Mouse (Mus musculus) neural tube, embryonic 13.5 days (tissue): ENCODE results near the gene Rhob. TPM values are rescaled to one million over a fixed set of nuclear protein-coding genes. Genes with fewer than 3 reads are reported as not detected.

ENCODE experiments used
- ATAC-seq: fragments of 200-750 bp; cut with Nextera tagmentation; 2 replicates; pipeline ENCODE4 v1.8.0; 2017; ENCODE audit warnings: low read depth, mild to moderate bottlenecking, moderate TSS enrichment, moderate library complexity
- H3K27ac ChIP-seq: fragments of 300-500 bp; sonication (generic); replicated peaks from 2 replicates; pipeline ENCODE4 v1.5.1; 2015; ENCODE audit warnings: moderate library complexity, mild to moderate bottlenecking, inconsistent platforms
- H3K27me3 ChIP-seq: fragments of 300-500 bp; sonication (generic); 2 replicates; pipeline ENCODE4 v1.6.1; 2015; ENCODE audit warnings: mild to moderate bottlenecking, inconsistent platforms
- H3K36me3 ChIP-seq: fragments of 300-500 bp; sonication (generic); 2 replicates; pipeline ENCODE4 v1.6.1; 2015; ENCODE audit warnings: mild to moderate bottlenecking, inconsistent platforms
- H3K4me1 ChIP-seq: fragments of 300-500 bp; sonication (generic); replicated peaks from 2 replicates; pipeline ENCODE4 v1.6.1; 2015; ENCODE audit warnings: inconsistent platforms
- H3K4me2 ChIP-seq: fragments of 300-500 bp; sonication (generic); 2 replicates; pipeline ENCODE4 v1.6.1; 2015; ENCODE audit warnings: inconsistent platforms, mild to moderate bottlenecking, moderate library complexity
- H3K4me3 ChIP-seq: fragments of 300-500 bp; sonication (generic); 2 replicates; pipeline ENCODE4 v1.5.1; 2015; ENCODE audit warnings: mild to moderate bottlenecking, inconsistent platforms
- H3K9ac ChIP-seq: fragments of 300-500 bp; sonication (generic); 2 replicates; pipeline ENCODE4 v1.6.1; 2015; ENCODE audit warnings: moderate library complexity, mild to moderate bottlenecking, inconsistent platforms
- H3K9me3 ChIP-seq: fragments of 300-500 bp; sonication (generic); 2 replicates; pipeline ENCODE4 v1.6.1; 2016; ENCODE audit warnings: inconsistent platforms
- WGBS: fragments of 180-500 bp; shearing (Covaris S2); methylation state at CpG from one replicate; pipeline ENCODE4 v1.1.7; 2015; 5-methylcytosine and 5-hydroxymethylcytosine counted together
- polyA plus RNA-seq: library from polyadenylated mRNA; unstranded; fragments of >200 nt; fragmentation: Nextera tagmentation; extraction: Ambion mirVana; gene quantifications from 2 replicates; pipeline ENCODE4 v1.2.1, GENCODE M21; 2015

Rhob gene
- 80.6 and 81.1 TPM in 2 replicates for polyA plus RNA-seq

DNA sequence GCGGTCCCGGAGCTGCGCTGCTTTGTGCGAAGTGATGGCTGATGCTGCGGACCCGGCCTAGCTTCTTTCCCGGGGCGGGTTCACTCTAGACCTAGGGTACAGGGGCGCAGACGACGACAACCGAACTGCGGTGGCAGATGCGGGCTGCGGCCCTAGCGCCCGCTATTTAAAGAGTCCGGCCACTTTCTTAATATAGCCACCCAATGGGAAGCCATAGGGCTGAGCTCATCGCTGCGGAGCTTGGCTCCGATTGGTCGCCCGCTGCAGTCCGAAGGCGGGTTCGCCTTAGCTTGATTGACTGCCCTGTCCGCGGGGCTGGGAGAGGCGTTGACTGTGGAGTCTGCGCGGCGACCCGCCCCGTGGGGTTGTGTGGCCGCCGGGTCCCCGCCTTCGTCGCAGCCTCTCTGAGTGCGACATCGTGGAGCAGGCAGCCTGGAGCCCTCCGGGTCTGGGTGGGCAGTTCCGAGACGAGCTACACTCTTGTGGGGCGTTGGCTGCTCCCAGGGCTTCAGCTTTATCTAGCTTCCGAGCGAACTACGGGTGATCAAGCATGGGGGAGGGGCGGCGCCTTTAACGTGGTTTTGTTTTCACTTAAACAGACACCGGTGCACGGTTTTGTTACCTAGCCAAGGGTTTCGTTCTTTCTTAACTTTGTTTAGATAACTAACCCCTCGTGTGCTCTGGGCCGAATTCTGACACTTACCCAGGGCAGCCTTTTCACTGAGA lies at the start of gene Rhob:
TSS of gene Rhob (minus strand) at position 139 of the 726 bp plus-strand sequence.
- Histone ChIP-seq H3K9me3 (no peaks in the 10 kb centered on the region), H3K4me3 (peak within 1 kb of the TSS; percentile 58), H3K36me3 (no peaks in the 10 kb centered on the region), H3K9ac (peak within 1 kb of the TSS; percentile 99), H3K27ac (peak within 1 kb of the TSS; percentile 100), H3K27me3 (no peaks in the 10 kb centered on the region), H3K4me2 (peak within 1 kb of the TSS; percentile 83), H3K4me1 (peaks cover 40% of the 10 kb centered on the region)
- peak; percentile 98 for ATAC-seq
- WGBS: under 1% methylated on average over 56 of the region's 56 CpGs

DNA sequence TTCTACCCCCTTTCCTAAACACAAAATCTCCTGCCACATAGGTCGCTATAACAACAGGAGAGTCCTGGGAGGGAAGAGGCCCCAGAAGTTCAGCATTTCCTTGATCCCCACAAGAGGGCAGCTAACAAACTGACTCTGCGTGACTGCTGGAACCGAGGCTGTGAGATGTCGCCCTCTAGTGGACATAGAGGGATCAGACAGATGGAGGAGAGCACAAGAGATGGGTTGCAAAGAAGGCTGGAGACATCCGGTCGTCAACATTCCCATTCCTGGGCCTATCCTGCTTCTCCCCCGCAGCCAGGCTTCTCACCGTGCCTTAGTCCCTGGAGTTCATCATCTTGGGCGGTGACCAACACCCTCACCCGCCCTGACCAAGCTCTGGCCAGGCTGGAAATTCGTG lies 47.5 kb upstream of the Rhob start:
- no peaks in the 10 kb centered on the region for H3K27me3 ChIP-seq
- H3K9ac ChIP-seq: no peak overlapping the region
- H3K36me3 ChIP-seq: no peaks in the 10 kb centered on the region
- no peak overlapping the region for H3K4me3 ChIP-seq
- 15% methylated on average over 11 of the region's 11 CpGs for WGBS
- H3K4me1 ChIP-seq: no peaks in the 10 kb centered on the region
- H3K4me2 ChIP-seq: no peak overlapping the region
- no peak overlapping the region for H3K27ac ChIP-seq
- H3K9me3 ChIP-seq: no peaks in the 10 kb centered on the region
- ATAC-seq: peak; percentile 88

GRCm38 (mm10) chr12:8546801-8547200 lies 47.0 kb upstream of the Rhob start:
- Histone ChIP-seq H3K9me3 (no peaks in the 10 kb centered on the region), H3K27me3 (no peaks in the 10 kb centered on the region), H3K4me3 (no peak overlapping the region), H3K27ac (no peak overlapping the region), H3K4me2 (no peak overlapping the region), H3K4me1 (no peaks in the 10 kb centered on the region), H3K36me3 (no peaks in the 10 kb centered on the region), H3K9ac (no peak overlapping the region)
- 89% methylated on average over 6 of the region's 6 CpGs for WGBS
- ATAC-seq: no peak

DNA sequence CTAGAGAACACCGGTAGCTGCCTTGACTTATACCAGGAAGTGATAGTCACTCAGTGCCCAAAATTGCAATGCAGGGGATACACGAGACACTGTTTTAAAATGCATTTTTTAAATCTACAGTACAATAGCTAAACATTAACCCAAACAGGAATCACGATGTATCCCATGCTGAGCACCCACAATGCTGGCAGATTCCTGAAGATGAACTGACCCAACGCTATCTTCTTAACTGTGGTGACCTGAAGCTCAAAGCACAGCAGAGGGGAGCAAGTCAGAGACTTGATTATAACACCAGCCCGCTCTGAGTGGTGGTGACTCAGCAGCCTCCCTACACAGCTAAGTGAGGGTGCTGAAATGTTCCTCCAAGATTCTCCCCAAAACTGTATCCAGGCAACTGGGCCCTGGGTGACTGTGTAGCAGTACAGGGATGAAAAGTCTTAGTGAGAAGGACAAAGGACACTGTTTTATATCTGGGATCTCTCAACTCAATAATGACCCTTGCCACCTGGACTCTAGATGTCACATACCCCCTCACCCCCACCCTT lies 45.3 kb upstream of the Rhob start:
- no peak overlapping the region for H3K4me3 ChIP-seq
- ATAC-seq: no peak
- 75% methylated on average over 5 of the region's 5 CpGs for WGBS
- H3K36me3 ChIP-seq: no peaks in the 10 kb centered on the region
- H3K9me3 ChIP-seq: no peaks in the 10 kb centered on the region
- H3K27ac ChIP-seq: no peak overlapping the region
- H3K9ac ChIP-seq: no peak overlapping the region
- H3K4me1 ChIP-seq: no peaks in the 10 kb centered on the region
- H3K27me3 ChIP-seq: no peaks in the 10 kb centered on the region
- H3K4me2 ChIP-seq: no peak overlapping the region

DNA sequence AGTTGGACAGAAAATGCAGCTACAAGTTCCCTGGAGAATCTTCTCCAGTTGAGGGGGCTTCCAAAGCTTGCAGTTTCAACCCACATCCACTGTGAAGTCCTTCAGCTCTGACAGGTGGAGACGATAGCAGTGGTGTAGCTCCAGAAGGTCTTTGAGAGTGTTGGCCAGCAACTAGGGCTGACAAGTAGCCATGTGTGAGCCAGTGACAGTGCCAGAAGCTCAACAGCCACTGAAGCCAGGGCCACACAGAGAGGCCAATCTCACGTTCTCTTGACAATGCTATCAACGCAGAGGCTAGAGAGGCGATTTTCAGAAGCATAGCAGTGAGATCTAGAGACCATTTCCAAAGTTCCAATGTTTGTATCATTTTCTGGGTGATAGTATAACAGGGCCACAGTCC lies 42.6 kb upstream of the Rhob start:
- H3K36me3 ChIP-seq: no peaks in the 10 kb centered on the region
- H3K4me1 ChIP-seq: no peaks in the 10 kb centered on the region
- ATAC-seq: no peak
- H3K9me3 ChIP-seq: no peaks in the 10 kb centered on the region
- no peak overlapping the region for H3K4me2 ChIP-seq
- no peaks in the 10 kb centered on the region for H3K27me3 ChIP-seq
- H3K4me3 ChIP-seq: no peak overlapping the region
- H3K9ac ChIP-seq: no peak overlapping the region
- 88% methylated on average over 4 of the region's 4 CpGs for WGBS
- H3K27ac ChIP-seq: no peak overlapping the region

- H3K27me3 ChIP-seq: no peaks in the 10 kb centered on the region
- no peak overlapping the region for H3K9ac ChIP-seq
- H3K4me3 ChIP-seq: no peak overlapping the region
- no peak overlapping the region for H3K27ac ChIP-seq
- H3K36me3 ChIP-seq: no peaks in the 10 kb centered on the region
- no peaks in the 10 kb centered on the region for H3K9me3 ChIP-seq
- no peaks in the 10 kb centered on the region for H3K4me1 ChIP-seq
- ATAC-seq: no peak
- no peak overlapping the region for H3K4me2 ChIP-seq
- WGBS: 90% methylated on average over 13 of the region's 13 CpGs
These were observed 39.7 kb upstream of the Rhob start for GRCm38 (mm10) chr12:8539471-8539870.

- WGBS: 89% methylated on average over 5 of the region's 5 CpGs
- Histone ChIP-seq H3K4me2 (no peak overlapping the region), H3K9ac (no peak overlapping the region), H3K9me3 (no peaks in the 10 kb centered on the region), H3K4me3 (no peak overlapping the region), H3K27me3 (no peaks in the 10 kb centered on the region), H3K36me3 (no peaks in the 10 kb centered on the region), H3K27ac (no peak overlapping the region), H3K4me1 (no peaks in the 10 kb centered on the region)
- no peak for ATAC-seq
These were observed 37.5 kb upstream of the Rhob start for GRCm38 (mm10) chr12:8537291-8537690.

- H3K9ac ChIP-seq: no peak overlapping the region
- no peaks in the 10 kb centered on the region for H3K27me3 ChIP-seq
- WGBS: 72% methylated on average over 9 of the region's 9 CpGs
- H3K9me3 ChIP-seq: no peaks in the 10 kb centered on the region
- H3K27ac ChIP-seq: no peak overlapping the region
- no peak for ATAC-seq
- H3K4me3 ChIP-seq: no peak overlapping the region
- H3K4me1 ChIP-seq: no peaks in the 10 kb centered on the region
- no peak overlapping the region for H3K4me2 ChIP-seq
- H3K36me3 ChIP-seq: no peaks in the 10 kb centered on the region
These were observed 36.6 kb upstream of the Rhob start for GRCm38 (mm10) chr12:8536221-8536965.

- H3K4me2 ChIP-seq: no peak overlapping the region
- WGBS: 88% methylated on average over 7 of the region's 7 CpGs
- no peaks in the 10 kb centered on the region for H3K36me3 ChIP-seq
- no peak overlapping the region for H3K4me3 ChIP-seq
- H3K27me3 ChIP-seq: no peaks in the 10 kb centered on the region
- H3K9ac ChIP-seq: no peak overlapping the region
- no peaks in the 10 kb centered on the region for H3K4me1 ChIP-seq
- no peak for ATAC-seq
- H3K9me3 ChIP-seq: no peaks in the 10 kb centered on the region
- no peak overlapping the region for H3K27ac ChIP-seq
These were observed 35.8 kb upstream of the Rhob start for GRCm38 (mm10) chr12:8535596-8535995.

DNA sequence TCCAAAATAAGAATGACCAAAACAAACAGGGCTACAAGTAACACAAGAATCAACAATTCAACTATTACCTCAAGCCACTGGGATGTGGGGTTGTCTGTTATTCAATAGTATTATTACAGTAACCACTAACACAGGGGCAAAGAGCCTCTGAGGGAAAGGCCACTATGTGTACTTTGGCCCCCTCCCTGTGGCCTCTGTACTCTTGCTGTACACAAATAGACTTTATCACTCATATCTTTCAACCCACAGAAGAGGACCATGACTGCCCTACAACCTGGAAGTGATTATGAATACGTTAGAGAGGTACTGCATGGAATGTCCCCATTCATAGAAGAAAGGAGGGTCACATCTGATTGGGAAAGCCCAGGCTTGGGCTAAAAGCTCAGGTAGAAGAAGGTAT lies 35.1 kb upstream of the Rhob start:
- H3K4me2 ChIP-seq: no peak overlapping the region
- H3K27me3 ChIP-seq: no peaks in the 10 kb centered on the region
- no peak for ATAC-seq

DNA sequence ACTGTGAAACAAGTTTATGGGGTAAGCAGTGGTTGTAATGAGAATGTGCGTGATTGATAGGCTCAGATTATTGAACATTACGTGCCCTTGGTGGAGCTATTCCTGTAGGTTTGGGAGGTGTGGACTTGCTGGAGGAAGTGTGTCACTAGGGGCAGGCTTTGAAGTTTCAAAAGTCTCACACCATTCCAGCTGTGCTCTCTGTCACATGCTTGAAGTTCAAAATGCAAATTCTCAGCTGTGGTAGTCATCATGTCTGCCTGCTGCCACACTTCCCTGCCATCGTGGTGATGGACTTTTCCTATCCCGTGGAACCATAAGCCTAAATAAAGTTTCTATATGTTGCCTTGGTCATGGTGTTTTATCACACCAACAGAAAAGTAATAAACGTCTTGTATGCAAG lies 28.0 kb upstream of the Rhob start:
- no peak for ATAC-seq
- Histone ChIP-seq H3K27ac (no peak overlapping the region), H3K4me1 (no peaks in the 10 kb centered on the region), H3K4me3 (no peak overlapping the region), H3K9me3 (no peaks in the 10 kb centered on the region), H3K9ac (no peak overlapping the region), H3K36me3 (no peaks in the 10 kb centered on the region), H3K27me3 (no peaks in the 10 kb centered on the region), H3K4me2 (no peak overlapping the region)
- 84% methylated on average over 5 of the region's 5 CpGs for WGBS

More for the DNA sequence above, 35.1 kb upstream of the Rhob start:
- no peaks in the 10 kb centered on the region for H3K9me3 ChIP-seq
- WGBS: 85% methylated on average over 1 of the region's 1 CpGs
- no peak overlapping the region for H3K9ac ChIP-seq
- H3K27ac ChIP-seq: no peak overlapping the region
- no peaks in the 10 kb centered on the region for H3K4me1 ChIP-seq
- H3K4me3 ChIP-seq: no peak overlapping the region
- no peaks in the 10 kb centered on the region for H3K36me3 ChIP-seq

DNA sequence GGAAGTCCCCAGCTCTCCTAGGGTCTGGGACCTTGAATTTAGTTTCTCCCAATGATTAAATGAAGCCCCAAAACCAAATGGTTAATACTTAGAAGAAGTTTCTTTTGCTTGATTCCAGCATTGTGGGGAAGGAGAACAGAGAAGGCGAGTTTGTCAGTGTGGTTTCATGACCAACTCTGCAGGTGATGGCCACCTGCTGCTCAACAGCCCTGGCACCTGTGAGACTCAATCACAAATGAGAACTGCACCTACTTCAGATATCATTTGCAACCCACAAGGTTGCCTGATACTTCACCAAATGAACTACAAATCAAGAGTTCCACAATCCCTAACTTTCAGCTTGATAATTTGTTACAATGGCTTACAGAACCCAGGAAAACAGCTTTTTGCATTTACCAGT lies 27.4 kb upstream of the Rhob start:
- 84% methylated on average over 1 of the region's 1 CpGs for WGBS
- no peak overlapping the region for H3K4me3 ChIP-seq
- H3K36me3 ChIP-seq: no peaks in the 10 kb centered on the region
- ATAC-seq: no peak
- no peaks in the 10 kb centered on the region for H3K9me3 ChIP-seq
- H3K9ac ChIP-seq: no peak overlapping the region
- H3K4me1 ChIP-seq: no peaks in the 10 kb centered on the region
- no peaks in the 10 kb centered on the region for H3K27me3 ChIP-seq
- no peak overlapping the region for H3K27ac ChIP-seq
- no peak overlapping the region for H3K4me2 ChIP-seq
